Mouse (Mus musculus) right cerebral cortex, postnatal 25 days (tissue): ENCODE data around the gene Gcm2.

ENCODE experiments used
- DNase-seq: peaks from one replicate; pipeline ENCODE4 v3.0.0; 2022

Gcm2 gene

GRCm38 (mm10) chr13:41110935-41111334 is at the start of gene Gcm2:
Gene Gcm2 (minus strand): TSS chr13:41111035.
- no peak for DNase-seq

- no peak for DNase-seq
These were observed 47.6 kb upstream of the Gcm2 start for GRCm38 (mm10) chr13:41158426-41158825.

DNA sequence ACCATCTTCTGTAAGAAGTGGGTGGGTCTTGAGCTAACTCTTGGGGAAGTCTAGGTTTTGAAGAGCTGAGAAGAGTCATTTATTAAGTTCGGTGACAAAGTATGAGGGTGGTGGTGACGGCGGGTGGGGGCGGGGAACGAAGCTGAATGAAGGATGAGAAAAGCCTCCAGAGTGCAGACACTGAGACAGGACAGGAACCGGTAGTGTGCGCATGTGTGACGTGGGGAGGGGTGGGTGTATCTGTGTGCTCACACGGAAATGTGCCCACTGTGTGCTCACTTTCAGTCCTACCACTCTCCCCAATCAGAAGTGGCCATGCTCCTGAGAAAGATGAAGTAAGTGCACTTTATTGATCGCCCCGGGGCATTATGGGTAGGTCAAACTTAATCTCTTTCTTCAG is 42.3 kb upstream of the Gcm2 start:
- DNase-seq = no peak

DNA sequence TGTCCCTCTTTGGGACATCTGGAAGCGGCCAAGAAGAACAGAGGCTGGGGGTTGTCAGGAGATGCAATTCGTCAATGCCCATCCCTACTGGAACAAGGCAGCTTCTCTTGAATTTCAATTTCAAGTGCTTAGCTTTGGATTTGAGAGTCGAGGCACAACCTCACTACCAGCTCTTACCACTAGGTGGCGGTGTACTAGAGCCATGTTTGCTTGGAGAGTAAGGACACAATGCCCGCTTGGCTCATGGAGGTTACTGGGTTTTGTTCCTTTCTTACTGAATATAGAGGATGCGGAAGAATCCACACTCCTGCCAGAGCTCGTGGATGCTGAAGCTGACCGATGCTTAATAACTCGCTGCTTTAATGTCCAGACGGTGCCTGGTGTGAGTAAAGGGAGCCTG is 35.4 kb upstream of the Gcm2 start:
- peak; percentile 40 for DNase-seq

DNA sequence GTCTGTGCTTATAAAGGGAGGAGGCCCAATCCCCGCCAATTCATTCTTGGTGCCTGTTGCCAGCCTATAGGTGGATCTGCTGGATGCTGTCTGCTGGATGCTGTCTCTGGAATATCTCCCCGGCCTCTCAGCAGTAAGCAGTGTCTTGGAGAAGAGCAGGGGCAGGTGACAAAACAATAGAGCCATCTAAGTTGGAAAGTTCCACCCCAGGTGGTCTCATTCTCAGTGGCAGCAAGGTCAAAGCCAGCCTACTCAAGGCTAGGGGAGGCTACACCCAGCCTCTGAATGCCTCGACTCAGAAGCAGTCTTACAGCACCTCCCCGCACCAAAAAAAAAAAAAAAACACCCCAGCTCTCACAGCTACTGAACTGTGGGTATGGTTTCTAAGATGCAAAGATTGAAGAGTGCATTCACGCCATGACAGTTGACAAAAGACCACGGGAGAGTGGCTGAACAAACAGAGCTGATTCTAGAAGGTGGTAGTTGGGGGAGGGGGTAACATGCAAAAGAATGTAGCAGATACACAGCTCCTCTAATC is 34.7 kb upstream of the Gcm2 start:
- no peak for DNase-seq

- DNase-seq = peak; percentile 22
These were observed 24.1 kb upstream of the Gcm2 start for GRCm38 (mm10) chr13:41134901-41135300.

DNA sequence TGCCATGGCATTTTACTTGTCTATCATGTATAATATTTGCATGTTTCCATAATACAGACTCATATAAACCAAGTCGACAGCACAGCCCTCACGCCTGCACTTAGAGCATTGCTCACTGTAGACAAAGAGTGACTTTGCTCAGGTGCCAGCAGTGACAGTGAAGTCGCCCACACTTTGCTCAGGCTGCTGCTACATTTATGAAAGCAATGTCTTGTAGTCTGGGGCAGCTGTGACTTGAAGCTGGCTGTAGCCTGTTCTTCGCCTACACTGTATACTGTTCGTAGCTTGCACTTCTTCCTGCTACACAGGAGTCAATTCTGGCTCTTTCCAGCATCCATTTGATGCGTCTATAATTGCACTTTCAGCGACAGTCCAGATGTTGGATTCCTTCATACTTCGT is 18.2 kb upstream of the Gcm2 start:
- DNase-seq = peak; percentile 14

DNA sequence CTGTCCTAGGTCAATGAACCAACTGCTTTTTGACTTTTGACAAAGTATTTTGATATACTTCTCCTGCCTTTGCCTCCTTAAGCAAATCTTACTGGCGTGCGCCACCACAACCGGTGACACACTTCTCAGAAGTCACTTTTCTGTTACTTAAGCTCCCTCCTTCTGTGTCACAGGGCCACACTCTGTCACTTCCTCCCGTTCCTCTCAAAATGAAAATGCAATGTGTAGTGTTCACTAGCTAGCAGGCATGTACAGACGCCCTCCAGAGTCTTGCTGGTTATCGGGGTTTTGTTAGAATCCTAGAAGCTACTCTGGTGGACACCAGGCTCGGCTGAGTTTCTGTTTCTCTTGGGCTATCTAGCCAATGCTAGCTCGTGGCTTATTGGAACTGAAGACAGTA is 17.5 kb upstream of the Gcm2 start:
- no peak for DNase-seq

DNA sequence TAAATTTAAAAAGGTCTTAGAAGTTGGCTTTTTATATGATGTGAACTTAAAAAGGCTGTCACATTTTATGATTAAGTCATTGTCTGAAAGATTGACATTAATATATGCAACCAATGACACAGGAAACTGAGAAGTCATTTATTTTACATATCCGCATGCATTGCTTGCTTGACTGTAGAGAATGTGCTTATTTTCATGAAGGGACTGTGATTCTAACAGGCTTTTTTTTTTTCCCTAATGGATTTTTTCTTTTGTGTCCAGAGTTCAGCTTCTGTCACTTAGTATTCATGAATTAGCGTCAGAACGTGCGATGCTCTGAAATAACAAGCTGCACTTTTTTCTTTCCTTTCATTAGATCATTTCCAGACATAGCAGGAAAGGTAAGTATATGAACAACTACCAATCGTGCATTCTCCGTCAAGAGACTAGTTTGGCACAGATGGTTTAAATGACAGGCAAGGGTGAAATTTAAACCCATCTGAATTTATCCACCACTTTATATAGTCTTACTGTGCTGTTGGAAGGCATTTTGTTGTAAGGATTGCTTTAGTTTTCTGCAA is 12.9 kb upstream of the Gcm2 start:
- no peak for DNase-seq

DNA sequence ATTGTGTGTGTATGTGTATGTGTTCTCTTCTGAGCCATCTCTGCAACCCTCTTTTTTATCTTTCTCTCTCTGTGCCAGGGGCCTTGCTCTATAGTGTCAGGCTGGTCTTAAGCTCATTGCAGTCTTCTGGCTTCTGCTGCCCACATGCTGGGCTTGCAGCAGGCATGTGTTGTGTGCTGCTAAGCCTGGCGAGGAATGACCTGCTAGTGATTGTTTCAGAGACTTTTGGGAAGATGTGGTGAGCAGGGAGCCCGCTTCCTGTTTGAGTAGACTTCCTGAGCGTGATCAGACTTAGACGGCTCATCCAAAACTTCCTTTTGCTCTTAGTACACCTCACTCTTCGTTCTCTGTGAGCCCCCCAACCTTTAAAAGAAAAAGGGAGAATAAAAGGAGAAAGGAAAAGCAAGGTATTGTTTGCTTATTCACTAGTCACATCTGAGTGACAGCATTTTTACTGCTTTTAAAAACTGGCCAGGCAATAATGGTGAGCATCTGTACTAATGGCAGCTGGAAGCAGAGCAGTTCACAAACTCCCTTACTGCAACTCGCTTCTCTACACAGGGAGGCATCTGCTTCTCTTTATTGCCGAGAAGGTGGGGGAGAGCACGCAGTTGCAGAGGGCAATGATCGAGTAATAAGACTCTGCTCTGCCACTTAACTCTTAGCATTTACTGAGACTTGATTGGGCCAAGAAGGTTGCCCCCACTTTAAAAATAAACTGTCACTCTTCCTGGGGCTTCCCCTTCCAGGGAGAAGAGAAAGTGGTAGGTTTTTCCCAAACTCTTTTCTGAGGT is 8.5 kb upstream of the Gcm2 start:
- DNase-seq = no peak

- no peak for DNase-seq
These were observed 3.1 kb upstream of the Gcm2 start, which contains the start of gene Sycp2l for GRCm38 (mm10) chr13:41113940-41114339. Gene Sycp2l (plus strand): TSS chr13:41114307.

DNA sequence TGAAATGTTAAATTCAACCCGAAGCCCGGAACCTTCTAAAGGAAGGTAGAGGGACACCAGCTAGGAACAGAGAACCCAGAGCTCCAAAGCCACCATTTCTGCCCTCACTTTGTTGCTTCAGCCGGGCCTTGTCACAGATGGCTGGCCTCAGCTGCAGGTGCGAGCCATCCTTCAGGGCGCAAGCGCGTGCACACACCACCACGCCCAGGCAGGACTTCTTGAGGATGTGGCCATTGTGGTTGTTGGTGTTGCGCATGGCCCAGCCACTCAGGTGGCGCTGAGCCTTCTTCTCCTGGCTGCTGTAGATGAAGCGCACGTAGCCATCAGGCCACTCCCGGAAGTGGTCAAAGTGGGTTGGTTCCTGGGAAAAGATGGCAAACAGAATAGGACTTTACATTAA is 5.3 kb downstream of the Gcm2 start:
- DNase-seq = no peak

- no peak for DNase-seq
These were observed 6.9 kb downstream of the Gcm2 start for GRCm38 (mm10) chr13:41103841-41104525.

- DNase-seq = no peak
These were observed 10.8 kb downstream of the Gcm2 start for GRCm38 (mm10) chr13:41100031-41100430.

GRCm38 (mm10) chr13:41098325-41098724 is 12.5 kb downstream of the Gcm2 start:
- DNase-seq = no peak

- no peak for DNase-seq
These were observed 13.3 kb downstream of the Gcm2 start for GRCm38 (mm10) chr13:41097324-41098058.

GRCm38 (mm10) chr13:41094160-41094559 is 16.7 kb downstream of the Gcm2 start:
- no peak for DNase-seq

DNA sequence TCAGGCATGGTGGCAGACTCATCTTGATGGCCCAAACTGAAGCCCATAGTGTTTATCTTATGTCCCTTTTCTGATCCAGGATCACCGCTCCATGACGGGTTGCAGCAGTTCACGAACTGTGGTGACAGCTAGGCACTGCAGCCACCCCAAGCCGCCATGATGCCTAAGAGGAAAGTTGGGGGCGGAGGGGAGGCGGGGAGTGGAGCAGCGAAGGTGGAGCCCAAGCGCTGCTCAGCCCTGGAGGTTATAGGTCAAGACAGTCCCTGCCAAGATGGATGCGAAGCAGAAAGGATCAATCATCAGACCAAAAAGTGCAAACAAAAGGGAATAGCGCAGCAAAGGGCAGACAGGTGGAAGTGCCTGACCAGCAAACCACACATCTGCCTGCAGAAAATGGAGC is 19.6 kb downstream of the Gcm2 start:
- no peak for DNase-seq

DNA sequence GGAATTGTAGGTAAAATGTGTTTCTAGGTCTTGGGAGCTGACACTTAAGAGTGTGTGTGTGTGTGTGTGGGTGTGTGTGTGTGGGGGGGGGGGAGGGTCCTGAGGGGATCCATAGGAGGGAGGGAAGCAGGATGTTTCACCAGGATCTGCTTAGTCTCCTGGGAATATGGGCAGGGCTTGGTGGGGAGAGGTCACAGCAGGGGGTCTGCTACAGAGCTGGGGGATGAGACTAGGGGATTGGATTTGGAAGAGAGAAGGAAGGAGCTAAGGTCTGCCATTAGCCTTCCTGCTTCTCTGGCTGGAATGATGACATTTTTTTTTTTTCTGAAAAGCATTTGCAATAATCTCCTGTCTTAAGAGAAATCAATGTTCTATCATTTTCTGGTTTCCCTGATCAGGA is 22.1 kb downstream of the Gcm2 start:
- no peak for DNase-seq

DNA sequence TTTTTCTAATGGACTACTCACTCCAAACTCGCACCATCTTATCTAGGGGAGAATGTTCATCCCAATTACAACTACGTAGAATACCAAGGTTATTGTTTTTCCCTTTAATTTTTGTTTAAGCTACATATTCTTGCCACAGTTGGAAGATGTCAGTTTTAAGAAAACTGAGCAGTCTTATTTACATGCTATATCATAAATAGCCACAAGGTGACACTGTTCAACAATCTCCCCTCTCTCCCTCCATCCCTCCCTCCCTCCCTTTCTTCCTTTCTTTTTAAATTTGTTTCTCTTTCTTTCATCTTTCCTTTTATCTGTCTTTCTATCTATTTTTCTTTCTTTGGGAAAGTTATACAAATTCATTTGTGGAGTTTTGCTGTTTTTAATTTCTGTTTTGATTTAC is 25.7 kb downstream of the Gcm2 start:
- no peak for DNase-seq

GRCm38 (mm10) chr13:41084521-41084920 is 26.3 kb downstream of the Gcm2 start:
- no peak for DNase-seq

DNA sequence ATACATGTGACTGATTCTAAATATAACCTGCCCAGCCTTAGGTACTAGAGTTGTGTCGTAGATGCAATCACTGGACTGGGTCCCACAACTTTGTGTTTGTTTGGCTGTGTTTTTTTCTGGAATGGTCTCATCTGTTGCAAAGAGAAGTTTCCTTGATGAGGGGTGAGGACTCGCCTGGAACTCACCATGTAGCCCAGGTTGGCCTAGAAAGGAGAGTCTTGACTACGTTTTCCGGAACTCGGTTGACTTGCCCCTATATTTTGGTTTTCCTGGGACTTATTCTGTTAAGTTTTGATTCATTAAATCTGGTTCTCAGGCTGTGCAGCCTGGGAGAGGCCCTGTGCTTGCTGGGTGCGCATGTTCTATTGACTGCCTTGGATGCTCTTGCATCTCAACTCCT is 30.1 kb downstream of the Gcm2 start:
- DNase-seq = no peak

DNA sequence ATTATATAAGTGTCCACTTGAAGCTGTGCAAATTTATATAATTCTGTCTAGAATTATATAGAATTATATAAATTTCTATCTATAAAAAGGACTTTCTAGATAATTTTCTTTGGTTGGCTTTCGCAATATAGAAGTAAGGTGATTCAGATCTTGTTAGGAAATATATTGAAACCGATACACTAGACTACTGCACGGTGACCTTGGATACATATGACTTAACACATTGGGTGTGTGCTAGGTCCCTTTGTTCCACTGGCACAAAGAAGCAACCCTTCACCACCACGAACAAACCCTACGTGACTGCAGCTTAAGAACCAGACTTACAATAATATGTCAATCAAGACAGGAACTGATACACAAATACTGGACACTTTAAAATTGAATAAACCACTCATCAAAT is 31.0 kb downstream of the Gcm2 start:
- DNase-seq = no peak
